Mouse (Mus musculus) embryonic facial prominence, embryonic 11.5 days (tissue): Measurements from ENCODE around the gene Lrba. TPM values are rescaled to one million over a fixed set of nuclear protein-coding genes. Genes with fewer than 3 reads are reported as not detected.

Source experiments
- ATAC-seq: fragments of 200-750 bp; cut with Nextera tagmentation; replicated peaks from 2 replicates; pipeline ENCODE4 v1.8.0; 2017; ENCODE audit warnings: low read depth; ENCODE audit not compliant: insufficient number of reproducible peaks, low FRiP score, low TSS enrichment
- DNase-seq: peaks from one replicate; pipeline ENCODE4 v3.0.0-alpha.2; 2015; ENCODE audit warnings: low spot score
- H3K27ac ChIP-seq: fragments of 300-500 bp; sonication (generic); replicated peaks from 2 replicates; pipeline ENCODE4 v1.5.1; 2014; ENCODE audit warnings: mild to moderate bottlenecking, low read depth, low read length, control low read depth
- H3K27me3 ChIP-seq: fragments of 300-500 bp; sonication (generic); 2 replicates; pipeline ENCODE4 v1.6.1; 2014; ENCODE audit warnings: mild to moderate bottlenecking, low read length, moderate library complexity, mixed read lengths; ENCODE audit not compliant: control insufficient read depth, insufficient read depth
- H3K36me3 ChIP-seq: fragments of 300-500 bp; sonication (generic); replicated peaks from 2 replicates; pipeline ENCODE4 v1.6.1; 2014; ENCODE audit warnings: low read depth, mild to moderate bottlenecking, low read length, moderate library complexity, mixed read lengths; ENCODE audit not compliant: control insufficient read depth, insufficient read depth
- H3K4me1 ChIP-seq: fragments of 300-500 bp; sonication (generic); 2 replicates; pipeline ENCODE4 v1.6.1; 2014; ENCODE audit warnings: low read length, mixed read lengths; ENCODE audit not compliant: control insufficient read depth, insufficient read depth
- H3K4me2 ChIP-seq: fragments of 300-500 bp; sonication (generic); 2 replicates; pipeline ENCODE4 v1.6.1; 2014; ENCODE audit warnings: low read depth, mild to moderate bottlenecking, control low read depth, low read length, moderate library complexity
- H3K4me3 ChIP-seq: fragments of 300-500 bp; sonication (generic); 2 replicates; pipeline ENCODE4 v1.5.1; 2014; ENCODE audit warnings: low read depth, low read length, control low read depth
- H3K9ac ChIP-seq: fragments of 300-500 bp; sonication (generic); replicated peaks from 2 replicates; pipeline ENCODE4 v1.6.1; 2014; ENCODE audit warnings: mild to moderate bottlenecking, control low read depth, low read length
- H3K9me3 ChIP-seq: fragments of 300-500 bp; sonication (generic); replicated peaks from 2 replicates; pipeline ENCODE4 v1.6.1; 2016; ENCODE audit warnings: mild to moderate bottlenecking, low read length, inconsistent platforms, mixed read lengths; ENCODE audit not compliant: control insufficient read depth
- WGBS: fragments of 180-500 bp; shearing (Covaris S2); extraction: QIAGEN DNeasy Blood & Tissue Kit; methylation state at CpG from one replicate; pipeline ENCODE4 v1.1.7; 2014; 5-methylcytosine and 5-hydroxymethylcytosine counted together
- polyA plus RNA-seq: library from polyadenylated mRNA; unstranded; fragments of >200 nt; fragmentation: Nextera tagmentation; extraction: Ambion mirVana; gene quantifications from 2 replicates; pipeline ENCODE4 v1.2.1, GENCODE M21; 2014

The Lrba gene
- polyA plus RNA-seq, 1 experiment from 2014 or later = 8.9 TPM

DNA sequence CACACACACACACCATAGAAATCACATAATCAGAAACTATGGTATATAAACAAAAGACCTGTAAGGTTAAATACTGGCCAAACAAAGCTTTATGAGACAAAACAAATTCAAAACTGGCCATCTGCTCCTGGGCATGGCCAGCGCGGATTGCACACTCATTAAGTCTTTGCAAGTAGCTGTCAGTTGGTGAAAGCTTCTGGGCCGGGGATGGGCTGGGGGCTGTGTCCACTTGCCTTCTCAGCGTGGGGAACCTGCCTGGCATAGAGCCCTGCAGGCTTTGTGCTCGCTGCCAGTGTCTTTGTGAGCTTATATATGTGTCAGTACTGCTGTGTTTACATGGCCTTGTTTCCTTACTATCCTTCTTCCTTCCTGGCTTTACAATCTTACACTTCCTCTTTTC, 118.8 kb downstream of the Lrba start:
- Histone ChIP-seq H3K36me3 (no peaks in the 10 kb centered on the region), H3K27me3 (no peaks in the 10 kb centered on the region), H3K4me3 (no peak overlapping the region), H3K27ac (no peak overlapping the region), H3K9me3 (no peaks in the 10 kb centered on the region), H3K9ac (no peak overlapping the region), H3K4me2 (no peak overlapping the region), H3K4me1 (no peaks in the 10 kb centered on the region)
- 62% methylated on average over 5 of the region's 5 CpGs for WGBS
- ATAC-seq = no peak
- no peak for DNase-seq

DNA sequence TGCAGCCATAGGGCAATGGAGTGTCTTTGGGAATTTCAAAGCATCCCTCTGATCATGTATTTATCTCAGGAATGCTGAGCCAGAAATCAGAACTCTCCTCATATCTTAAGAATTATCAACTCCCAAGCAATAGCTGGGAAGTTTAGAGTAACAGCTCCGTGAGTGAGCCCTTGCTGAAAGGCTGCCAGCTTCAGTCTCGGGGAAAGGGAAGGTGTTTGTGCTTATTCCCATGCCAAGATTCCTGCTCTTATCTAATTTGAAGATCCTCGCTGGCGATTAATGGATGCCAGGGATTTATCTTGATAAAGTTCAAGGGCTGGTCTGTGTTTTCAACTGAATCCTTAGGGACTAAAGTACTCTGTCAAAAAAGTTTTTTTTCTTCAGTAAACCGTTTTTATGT, 138.0 kb downstream of the Lrba start:
- Histone ChIP-seq H3K4me1 (no peaks in the 10 kb centered on the region), H3K9me3 (no peaks in the 10 kb centered on the region), H3K27me3 (no peaks in the 10 kb centered on the region), H3K4me3 (no peak overlapping the region), H3K4me2 (no peak overlapping the region), H3K9ac (no peak overlapping the region), H3K27ac (no peak overlapping the region), H3K36me3 (no peaks in the 10 kb centered on the region)
- DNase-seq (no peak), ATAC-seq (no peak)
- 41% methylated on average over 5 of the region's 5 CpGs for WGBS

DNA sequence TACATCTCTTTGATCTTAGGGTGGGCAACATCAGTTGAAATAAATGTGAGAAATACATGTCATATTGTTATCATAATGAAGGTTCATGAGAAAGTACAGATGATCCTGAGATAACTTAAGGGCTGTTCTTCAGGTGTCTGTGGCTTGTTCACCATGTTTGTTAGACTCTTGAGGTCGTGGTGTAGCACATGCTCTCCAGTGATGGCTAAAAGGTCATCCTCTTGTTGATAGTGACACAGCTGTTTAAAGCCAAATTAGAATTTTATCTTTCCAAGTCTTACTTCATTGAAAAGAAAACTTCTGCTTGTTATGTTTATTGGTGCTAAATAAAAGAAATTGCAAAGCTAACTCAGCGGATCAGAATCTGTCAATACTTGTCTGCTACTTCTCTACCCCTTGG, 147.0 kb downstream of the Lrba start:
- Histone ChIP-seq H3K4me3 (no peak overlapping the region), H3K27me3 (no peaks in the 10 kb centered on the region), H3K36me3 (no peaks in the 10 kb centered on the region), H3K9me3 (no peaks in the 10 kb centered on the region), H3K27ac (no peak overlapping the region), H3K4me2 (no peak overlapping the region), H3K4me1 (no peaks in the 10 kb centered on the region), H3K9ac (no peak overlapping the region)
- WGBS = 68% methylated on average over 2 of the region's 2 CpGs
- ATAC-seq (no peak), DNase-seq (no peak)

DNA sequence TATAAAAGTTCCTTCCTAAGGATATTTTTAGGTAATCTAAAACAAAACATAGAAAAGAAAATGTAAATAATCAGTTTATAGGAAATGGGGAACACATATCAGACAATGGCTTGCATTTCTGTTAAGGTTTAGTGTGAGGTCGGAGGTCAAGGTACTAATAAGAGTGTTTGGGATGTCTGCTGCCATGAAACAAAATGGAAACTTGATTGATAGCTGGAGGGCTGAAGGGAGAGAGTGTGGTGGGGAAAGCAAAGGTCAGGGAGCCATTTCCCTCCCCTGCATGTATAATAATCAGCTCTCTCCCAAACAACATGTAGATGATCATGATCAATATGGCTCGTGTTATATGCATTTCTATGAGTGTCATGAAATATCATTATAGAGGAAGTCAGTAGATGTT, 150.8 kb downstream of the Lrba start:
- Histone ChIP-seq H3K9ac (no peak overlapping the region), H3K9me3 (no peaks in the 10 kb centered on the region), H3K4me1 (no peaks in the 10 kb centered on the region), H3K36me3 (no peaks in the 10 kb centered on the region), H3K27ac (no peak overlapping the region), H3K4me2 (no peak overlapping the region), H3K27me3 (no peaks in the 10 kb centered on the region), H3K4me3 (no peak overlapping the region)
- ATAC-seq (no peak), DNase-seq (no peak)
- WGBS = 59% methylated on average over 2 of the region's 2 CpGs

DNA sequence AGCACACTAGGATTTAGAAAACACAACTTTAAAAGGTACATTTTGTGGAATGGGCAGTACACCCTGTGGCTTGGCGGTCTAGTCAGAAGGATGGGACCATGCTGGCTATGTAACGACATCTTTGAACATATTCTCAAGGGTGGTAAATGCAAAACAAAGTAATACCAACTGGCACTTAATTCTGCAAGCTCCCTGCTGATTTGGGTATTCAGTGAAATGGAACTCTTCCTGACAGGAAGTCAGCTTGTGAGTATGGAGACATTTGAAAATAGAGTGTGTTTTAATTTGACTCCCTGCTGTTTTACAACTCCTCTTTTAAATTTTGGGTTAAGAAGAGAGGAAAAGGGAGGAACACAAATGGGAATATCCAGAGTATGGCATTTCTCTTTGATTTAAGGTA, 158.1 kb downstream of the Lrba start:
- H3K9me3 ChIP-seq = no peaks in the 10 kb centered on the region
- no peak for ATAC-seq
- H3K27ac ChIP-seq = no peak overlapping the region
- no peaks in the 10 kb centered on the region for H3K4me1 ChIP-seq
- no peaks in the 10 kb centered on the region for H3K27me3 ChIP-seq
- no peak for DNase-seq
- 21% methylated on average over 2 of the region's 2 CpGs for WGBS
- no peak overlapping the region for H3K9ac ChIP-seq
- H3K4me2 ChIP-seq = no peak overlapping the region
- H3K4me3 ChIP-seq = no peak overlapping the region
- no peaks in the 10 kb centered on the region for H3K36me3 ChIP-seq

DNA sequence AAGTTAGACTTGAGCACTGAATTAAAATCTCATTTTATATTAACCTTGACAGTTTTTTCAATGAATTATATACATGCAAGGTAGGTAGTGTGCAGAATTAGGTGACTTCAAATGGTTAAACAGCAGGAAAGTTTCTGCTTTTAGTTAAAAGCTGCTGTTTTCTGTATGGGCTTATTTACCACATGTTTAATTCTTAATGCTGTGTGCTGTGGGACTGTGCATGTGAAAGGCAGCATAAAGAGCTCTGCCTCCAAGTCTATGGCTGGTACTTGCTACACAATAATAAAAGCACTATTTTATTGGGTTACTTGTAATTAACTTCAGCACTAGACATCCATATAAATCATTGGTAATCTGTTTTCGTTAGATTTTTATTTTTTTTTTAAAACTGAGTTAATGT, 160.6 kb downstream of the Lrba start:
- H3K27ac ChIP-seq = no peak overlapping the region
- no peak for ATAC-seq

DNA sequence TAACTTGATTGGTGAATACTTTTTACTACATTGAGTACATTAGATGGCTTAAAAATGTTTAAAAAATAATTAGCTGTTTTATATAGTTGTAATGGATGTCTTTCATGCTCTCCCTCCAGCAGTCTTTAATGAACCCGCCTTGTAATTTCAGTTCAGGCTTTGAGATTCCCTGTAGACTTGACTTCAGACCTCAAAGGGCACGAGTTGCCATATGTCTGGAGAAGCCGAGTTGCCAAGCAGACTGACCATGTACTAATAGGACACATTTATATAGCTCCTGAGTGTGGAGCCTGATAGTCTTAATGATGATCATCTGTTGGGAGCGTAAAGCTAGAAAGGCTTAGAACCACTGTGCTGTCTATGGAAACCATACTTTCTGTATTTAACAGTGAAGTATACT, 161.8 kb downstream of the Lrba start:
- Histone ChIP-seq H3K36me3 (no peaks in the 10 kb centered on the region), H3K27me3 (no peaks in the 10 kb centered on the region), H3K9ac (no peak overlapping the region), H3K4me1 (no peaks in the 10 kb centered on the region), H3K4me3 (no peak overlapping the region), H3K27ac (no peak overlapping the region), H3K9me3 (no peaks in the 10 kb centered on the region), H3K4me2 (no peak overlapping the region)
- DNase-seq (no peak), ATAC-seq (no peak)
- 26% methylated on average over 4 of the region's 4 CpGs for WGBS

More for the DNA sequence above, 160.6 kb downstream of the Lrba start:
- Histone ChIP-seq H3K4me2 (no peak overlapping the region), H3K9ac (no peak overlapping the region), H3K36me3 (no peaks in the 10 kb centered on the region), H3K9me3 (no peaks in the 10 kb centered on the region), H3K4me3 (no peak overlapping the region), H3K27me3 (no peaks in the 10 kb centered on the region), H3K4me1 (no peaks in the 10 kb centered on the region)
- no peak for DNase-seq
- WGBS = 77% methylated on average over 1 of the region's 1 CpGs

DNA sequence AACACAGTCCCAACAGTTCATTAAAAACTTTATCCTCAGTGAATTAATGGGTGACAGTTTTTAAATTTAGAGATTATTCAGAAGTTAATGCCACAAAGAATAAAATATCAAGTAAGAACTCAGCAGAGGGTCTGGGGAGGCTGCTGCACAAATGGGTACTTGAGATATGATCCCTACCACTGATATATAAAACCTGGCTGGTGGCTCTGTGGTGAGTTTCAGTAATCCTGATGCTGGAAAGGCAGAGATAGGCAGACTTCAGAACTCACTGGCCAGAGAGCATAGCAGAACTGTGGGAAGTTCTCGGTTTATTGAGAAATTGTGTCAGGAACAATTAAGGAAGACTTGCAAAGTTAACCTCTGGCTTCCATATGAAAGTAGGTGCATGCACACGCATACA, 199.3 kb downstream of the Lrba start:
- H3K4me3 ChIP-seq = no peak overlapping the region
- no peak overlapping the region for H3K9ac ChIP-seq
- no peak overlapping the region for H3K4me2 ChIP-seq
- DNase-seq (no peak), ATAC-seq (no peak)
- 79% methylated on average over 2 of the region's 2 CpGs for WGBS
- H3K27me3 ChIP-seq = no peaks in the 10 kb centered on the region
- H3K27ac ChIP-seq = no peak overlapping the region
- H3K9me3 ChIP-seq = no peaks in the 10 kb centered on the region
- H3K36me3 ChIP-seq = no peaks in the 10 kb centered on the region
- H3K4me1 ChIP-seq = no peaks in the 10 kb centered on the region

DNA sequence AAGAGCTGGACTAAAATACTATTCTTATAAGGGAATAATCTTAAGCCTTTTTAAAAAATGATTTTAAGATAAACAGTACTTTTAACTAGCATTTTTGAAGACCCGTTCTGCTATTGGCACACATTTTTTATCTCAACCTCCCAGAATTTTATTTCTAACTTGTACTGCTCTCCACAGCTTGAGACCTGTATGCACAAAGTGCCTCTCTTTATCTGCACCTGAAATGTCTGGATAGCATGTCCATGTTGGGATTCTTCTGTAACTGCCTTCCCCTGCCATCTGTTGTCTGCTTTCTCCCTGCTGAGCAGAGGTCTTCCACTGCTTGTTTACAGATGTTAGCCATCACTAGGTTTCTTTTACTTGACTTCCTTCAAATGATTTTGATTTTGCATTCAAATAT, 202.3 kb downstream of the Lrba start:
- Histone ChIP-seq H3K36me3 (no peaks in the 10 kb centered on the region), H3K9me3 (no peaks in the 10 kb centered on the region), H3K27ac (no peak overlapping the region), H3K4me3 (no peak overlapping the region), H3K4me2 (no peak overlapping the region), H3K27me3 (no peaks in the 10 kb centered on the region), H3K9ac (no peak overlapping the region), H3K4me1 (no peaks in the 10 kb centered on the region)
- ATAC-seq (no peak), DNase-seq (no peak)
- 83% methylated on average over 1 of the region's 1 CpGs for WGBS
